Comparison of ENCODE assay signal across 23 mouse cellular contexts in genomic region chr4:97947484-97947883, GRCm38 (mm10).
DNase-seq lines count a peak whose midpoint lies in the region; ATAC-seq and TF ChIP-seq lines count a peak whose summit lies in the region.
"Had no signal": no experiment of that assay in that cellular context is flagged by ENCODE, and none has a peak within 500 bp of the region (broad histone marks: within the 10 kb centered on the region; RNA-seq: fewer than 3 reads in every experiment).

No protein-coding gene starts in this region.

- 65% methylated on average over 5 of the region's 5 CpGs for WGBS in midbrain, embryonic 11.5 days
- WGBS in midbrain, postnatal 0 days: 71% methylated on average over 5 of the region's 5 CpGs
- 46% methylated on average over 5 of the region's 5 CpGs for WGBS in forebrain, embryonic 14.5 days
- 47% methylated on average over 5 of the region's 5 CpGs for WGBS in hindbrain, embryonic 14.5 days
- WGBS in midbrain, embryonic 15.5 days: 67% methylated on average over 5 of the region's 5 CpGs

- peak; percentile 52 for ATAC-seq in midbrain, embryonic 11.5 days (ENCODE audit: low FRiP score)
- no peak for ATAC-seq in midbrain, postnatal 0 days (ENCODE audit: low FRiP score)
- ATAC-seq in forebrain, embryonic 14.5 days: no peak
- ATAC-seq in hindbrain, embryonic 14.5 days (ENCODE audit: low FRiP score): no peak
- ATAC-seq in midbrain, embryonic 15.5 days (replicated peaks): 0 out of 2 replicates have a peak, but pooled peaks have one; percentile 24
- ATAC-seq in megakaryocyte-erythroid progenitor cell, adult 5-6 weeks (replicated peaks; ENCODE audit: low FRiP score, low TSS enrichment, poor library complexity, severe bottlenecking): no peak
- ATAC-seq: intestine, postnatal 0 days; liver, postnatal 0 days had no signal

- no peaks in the 10 kb centered on the region for H3K9me3 ChIP-seq in midbrain, embryonic 11.5 days (ENCODE audit: control insufficient read depth, low read length)
- H3K9me3 ChIP-seq in midbrain, postnatal 0 days (ENCODE audit: low read length): no peaks in the 10 kb centered on the region
- H3K9me3 ChIP-seq in forebrain, embryonic 14.5 days (replicated peaks; ENCODE audit: control insufficient read depth, low read length): no peaks in the 10 kb centered on the region
- no peaks in the 10 kb centered on the region for H3K9me3 ChIP-seq in hindbrain, embryonic 14.5 days (ENCODE audit: control insufficient read depth, low read length)
- no peaks in the 10 kb centered on the region for H3K9me3 ChIP-seq in midbrain, embryonic 15.5 days

- peak overlapping the region; percentile 35; the same call in 1 of the 2 replicates for H3K27ac ChIP-seq in midbrain, embryonic 11.5 days (ENCODE audit: low read depth, low read length)
- no peak overlapping the region for H3K27ac ChIP-seq in midbrain, postnatal 0 days (ENCODE audit: low read depth, low read length)
- H3K27ac ChIP-seq in forebrain, embryonic 14.5 days (ENCODE audit: low read depth, low read length): peak overlapping the region; percentile 44
- H3K27ac ChIP-seq in hindbrain, embryonic 14.5 days: peak overlapping the region; percentile 71
- peak overlapping the region; percentile 62 for H3K27ac ChIP-seq in midbrain, embryonic 15.5 days
- H3K27ac ChIP-seq: heart, adult 2 months; kidney, postnatal 0 days had no signal

- no peak overlapping the region for H3K4me2 ChIP-seq in midbrain, embryonic 11.5 days
- no peak overlapping the region for H3K4me2 ChIP-seq in midbrain, postnatal 0 days (ENCODE audit: low read depth, low read length, poor library complexity, severe bottlenecking)
- no peak overlapping the region for H3K4me2 ChIP-seq in forebrain, embryonic 14.5 days (ENCODE audit: low read length)
- no peak overlapping the region for H3K4me2 ChIP-seq in hindbrain, embryonic 14.5 days (replicated peaks)
- H3K4me2 ChIP-seq in midbrain, embryonic 15.5 days: no peak overlapping the region

- peaks cover 9% of the 10 kb centered on the region; the same call in 1 of the 2 replicates for H3K4me1 ChIP-seq in midbrain, embryonic 11.5 days (ENCODE audit: control insufficient read depth, insufficient read depth, low read length)
- no peaks in the 10 kb centered on the region; the same call in 1 of the 2 replicates for H3K4me1 ChIP-seq in midbrain, postnatal 0 days (ENCODE audit: insufficient read depth, low read length)
- H3K4me1 ChIP-seq in forebrain, embryonic 14.5 days (ENCODE audit: control insufficient read depth, insufficient read depth, low read length): peaks cover 44% of the 10 kb centered on the region
- peaks cover 32% of the 10 kb centered on the region for H3K4me1 ChIP-seq in hindbrain, embryonic 14.5 days (replicated peaks; ENCODE audit: control insufficient read depth, insufficient read depth, low read length)
- peaks cover 19% of the 10 kb centered on the region for H3K4me1 ChIP-seq in midbrain, embryonic 15.5 days

- H3K9ac ChIP-seq in midbrain, embryonic 11.5 days (ENCODE audit: low read length): no peak overlapping the region
- no peak overlapping the region for H3K9ac ChIP-seq in midbrain, postnatal 0 days (replicated peaks; ENCODE audit: low read length, poor library complexity, severe bottlenecking)
- no peak overlapping the region for H3K9ac ChIP-seq in forebrain, embryonic 14.5 days (ENCODE audit: low read length)
- no peak overlapping the region for H3K9ac ChIP-seq in hindbrain, embryonic 14.5 days
- H3K9ac ChIP-seq in midbrain, embryonic 15.5 days: no peak overlapping the region
- H3K9ac ChIP-seq: liver, postnatal 0 days had no signal

- no peak for DNase-seq in midbrain, embryonic 11.5 days (ENCODE audit: low spot score, missing footprints)
- DNase-seq in midbrain, postnatal 0 days (ENCODE audit: low spot score): no peak
- peak; percentile 26 for DNase-seq in forebrain, embryonic 14.5 days (ENCODE audit: low spot score)
- no peak for DNase-seq in hindbrain, embryonic 14.5 days (ENCODE audit: low spot score)
- DNase-seq in lung, postnatal 10 days: no peak
- DNase-seq in kidney, postnatal 25 days: no peak
- DNase-seq: adrenal gland, postnatal 36 days; B cell, adult 2 months; cerebellum, adult 2 months; cerebellum, postnatal 36 days; gastrocnemius, postnatal 14 days; heart, adult 2 months; heart, postnatal 36 days; left cerebral cortex, postnatal 4 days; liver; liver, postnatal 0 days; lung, postnatal 14 days; spleen, adult 18-20 months; thymus, postnatal 36 days had no signal

- no peak for TF ChIP-seq CTCF in midbrain, postnatal 0 days (IDR thresholded peaks at IDR 0.05)

- H3K4me3 ChIP-seq in midbrain, embryonic 11.5 days (ENCODE audit: low read depth, low read length): no peak overlapping the region
- H3K4me3 ChIP-seq in midbrain, postnatal 0 days (ENCODE audit: low read depth, low read length): no peak overlapping the region
- no peak overlapping the region for H3K4me3 ChIP-seq in forebrain, embryonic 14.5 days (ENCODE audit: low read depth, low read length)
- no peak overlapping the region for H3K4me3 ChIP-seq in hindbrain, embryonic 14.5 days (replicated peaks; ENCODE audit: low read length)
- H3K4me3 ChIP-seq in midbrain, embryonic 15.5 days: no peak overlapping the region
- H3K4me3 ChIP-seq: heart, adult 2 months had no signal

- no peaks in the 10 kb centered on the region for H3K27me3 ChIP-seq in midbrain, embryonic 11.5 days (ENCODE audit: control insufficient read depth, insufficient read depth, low read length)
- H3K27me3 ChIP-seq in midbrain, postnatal 0 days (ENCODE audit: insufficient read depth, low read length): no peaks in the 10 kb centered on the region
- no peaks in the 10 kb centered on the region for H3K27me3 ChIP-seq in forebrain, embryonic 14.5 days (replicated peaks; ENCODE audit: control insufficient read depth, insufficient read depth, low read length)
- H3K27me3 ChIP-seq in hindbrain, embryonic 14.5 days (ENCODE audit: control insufficient read depth, insufficient read depth, low read length): no peaks in the 10 kb centered on the region
- H3K27me3 ChIP-seq in midbrain, embryonic 15.5 days (replicated peaks): no peaks in the 10 kb centered on the region

- H3K36me3 ChIP-seq in midbrain, embryonic 11.5 days (ENCODE audit: control insufficient read depth, insufficient read depth, low read length): no peaks in the 10 kb centered on the region
- H3K36me3 ChIP-seq in midbrain, postnatal 0 days (ENCODE audit: insufficient read depth, low read length): no peaks in the 10 kb centered on the region
- no peaks in the 10 kb centered on the region for H3K36me3 ChIP-seq in forebrain, embryonic 14.5 days (ENCODE audit: control insufficient read depth, insufficient read depth, low read length)
- H3K36me3 ChIP-seq in hindbrain, embryonic 14.5 days (replicated peaks; ENCODE audit: control insufficient read depth, insufficient read depth): no peaks in the 10 kb centered on the region
- no peaks in the 10 kb centered on the region for H3K36me3 ChIP-seq in midbrain, embryonic 15.5 days (replicated peaks)

Comparison
In these comparisons a context has a peak if more than half of its experiments do, and no peak if none do; other contexts are left out.
1. ATAC-seq: peak in midbrain, embryonic 11.5 days (single experiment) and midbrain, embryonic 15.5 days (single experiment); none in midbrain, postnatal 0 days (single experiment), forebrain, embryonic 14.5 days (single experiment), hindbrain, embryonic 14.5 days (single experiment) and megakaryocyte-erythroid progenitor cell, adult 5-6 weeks (single experiment).